Mouse (Mus musculus): Measurements from ENCODE around the gene Rbm3.

Rbm3 gene

GRCm38 (mm10) chrX:8145153-8145991 is at the start of gene Rbm3:
TSS of gene Rbm3 (minus strand) at chrX:8145880.
- DNase-seq (ENCODE audit: low spot score) = peak; percentile 94

GRCm38 (mm10) chrX:8193419-8193723 is 47.7 kb upstream of the Rbm3 start, which contains the start of gene Ebp:
TSS of gene Ebp (minus strand) at chrX:8193512.
- no peak for DNase-seq (ENCODE audit: low spot score)

- peak; percentile 81 for DNase-seq (ENCODE audit: low spot score)
Measured at GRCm38 (mm10) chrX:8192640-8193418, 47.1 kb upstream of the Rbm3 start.

GRCm38 (mm10) chrX:8192126-8192639 is 46.5 kb upstream of the Rbm3 start:
- DNase-seq (ENCODE audit: low spot score) = no peak

GRCm38 (mm10) chrX:8182871-8183540 is 37.3 kb upstream of the Rbm3 start:
- no peak for DNase-seq (ENCODE audit: low spot score)

GRCm38 (mm10) chrX:8179646-8180045 is 34.0 kb upstream of the Rbm3 start:
- no peak for DNase-seq (ENCODE audit: low spot score)

GRCm38 (mm10) chrX:8178871-8179270 is 33.2 kb upstream of the Rbm3 start:
- DNase-seq (ENCODE audit: low spot score) = no peak

- DNase-seq (ENCODE audit: low spot score) = peak; percentile 92
Measured at GRCm38 (mm10) chrX:8175504-8176385, 30.1 kb upstream of the Rbm3 start, which contains the start of gene Tbc1d25. TSS of gene Tbc1d25 (minus strand) at chrX:8176181.

GRCm38 (mm10) chrX:8175169-8175503 is 29.5 kb upstream of the Rbm3 start:
- no peak for DNase-seq (ENCODE audit: low spot score)

GRCm38 (mm10) chrX:8167716-8168647 is 22.3 kb upstream of the Rbm3 start:
- DNase-seq (ENCODE audit: low spot score) = no peak

- DNase-seq (ENCODE audit: low spot score) = no peak
Measured at GRCm38 (mm10) chrX:8164471-8164870, 18.8 kb upstream of the Rbm3 start.

- no peak for DNase-seq (ENCODE audit: low spot score)
Measured at GRCm38 (mm10) chrX:8163076-8163475, 17.4 kb upstream of the Rbm3 start.

GRCm38 (mm10) chrX:8143750-8144149 is 1.9 kb downstream of the Rbm3 start:
- DNase-seq (ENCODE audit: low spot score) = peak; percentile 18

GRCm38 (mm10) chrX:8142948-8143347 is 2.7 kb downstream of the Rbm3 start:
- DNase-seq (ENCODE audit: low spot score) = no peak

- DNase-seq (ENCODE audit: low spot score) = no peak
Measured at GRCm38 (mm10) chrX:8141058-8141457, 4.6 kb downstream of the Rbm3 start.

- DNase-seq (ENCODE audit: low spot score) = no peak
Measured at GRCm38 (mm10) chrX:8140446-8140845, 5.2 kb downstream of the Rbm3 start.

- DNase-seq (ENCODE audit: low spot score) = no peak
Measured at GRCm38 (mm10) chrX:8139480-8139879, 6.2 kb downstream of the Rbm3 start.

- DNase-seq (ENCODE audit: low spot score) = no peak
Measured at GRCm38 (mm10) chrX:8135886-8136285, 9.8 kb downstream of the Rbm3 start.

- peak; percentile 95 for DNase-seq (ENCODE audit: low spot score)
Measured at GRCm38 (mm10) chrX:8132017-8132976, 13.4 kb downstream of the Rbm3 start, which contains the start of gene Wdr13. TSS of gene Wdr13 (minus strand) at chrX:8132892.
